Mouse (Mus musculus) cerebral cortex, adult 2 months (tissue): Measurements from ENCODE around the gene Plxnc1.

Experiments
- WGBS: fragments of 180-500 bp; shearing (Covaris S2); methylation state at CpG from one replicate; pipeline ENCODE4 v1.1.7; 2018; 5-methylcytosine and 5-hydroxymethylcytosine counted together

Gene Plxnc1

GRCm38 (mm10) chr10:94947915-94948675 lies 3.5 kb upstream of the Plxnc1 start:
- WGBS = 84% methylated on average over 10 of the region's 10 CpGs

- WGBS = 43% methylated on average over 7 of the region's 7 CpGs
Measured at GRCm38 (mm10) chr10:94947386-94947785, 2.8 kb upstream of the Plxnc1 start.

- under 1% methylated on average over 36 of the region's 36 CpGs for WGBS
Measured at GRCm38 (mm10) chr10:94945206-94945711, 624 bp upstream of the Plxnc1 start.

- under 1% methylated on average over 108 of the region's 110 CpGs for WGBS
Measured at GRCm38 (mm10) chr10:94943846-94944690, 567 bp downstream of the Plxnc1 start.

GRCm38 (mm10) chr10:94943401-94943845 lies 1.2 kb downstream of the Plxnc1 start:
- WGBS = under 1% methylated on average over 26 of the region's 26 CpGs

- 5% methylated on average over 17 of the region's 17 CpGs for WGBS
Measured at GRCm38 (mm10) chr10:94942449-94943041, 2.1 kb downstream of the Plxnc1 start.

GRCm38 (mm10) chr10:94941551-94941950 lies 3.1 kb downstream of the Plxnc1 start:
- 22% methylated on average over 4 of the region's 4 CpGs for WGBS

- WGBS = 26% methylated on average over 7 of the region's 7 CpGs
Measured at GRCm38 (mm10) chr10:94940786-94941185, 3.8 kb downstream of the Plxnc1 start.

- WGBS = 76% methylated on average over 2 of the region's 2 CpGs
Measured at GRCm38 (mm10) chr10:94940061-94940460, 4.6 kb downstream of the Plxnc1 start.

- WGBS = 92% methylated on average over 2 of the region's 2 CpGs
Measured at GRCm38 (mm10) chr10:94938899-94939298, 5.7 kb downstream of the Plxnc1 start.

GRCm38 (mm10) chr10:94938320-94938719 lies 6.3 kb downstream of the Plxnc1 start:
- 84% methylated on average over 6 of the region's 6 CpGs for WGBS

- WGBS = 84% methylated on average over 4 of the region's 4 CpGs
Measured at GRCm38 (mm10) chr10:94935270-94935669, 9.4 kb downstream of the Plxnc1 start.

- WGBS = 68% methylated on average over 9 of the region's 9 CpGs
Measured at GRCm38 (mm10) chr10:94934151-94934614, 10.5 kb downstream of the Plxnc1 start.

GRCm38 (mm10) chr10:94931961-94932832 lies 12.4 kb downstream of the Plxnc1 start:
- 63% methylated on average over 9 of the region's 9 CpGs for WGBS

- 87% methylated on average over 4 of the region's 4 CpGs for WGBS
Measured at GRCm38 (mm10) chr10:94928164-94928563, 16.5 kb downstream of the Plxnc1 start.

- WGBS = 59% methylated on average over 3 of the region's 3 CpGs
Measured at GRCm38 (mm10) chr10:94926297-94926696, 18.3 kb downstream of the Plxnc1 start.

- WGBS = 95% methylated on average over 4 of the region's 4 CpGs
Measured at GRCm38 (mm10) chr10:94924878-94925277, 19.8 kb downstream of the Plxnc1 start.

- WGBS = 89% methylated on average over 4 of the region's 4 CpGs
Measured at GRCm38 (mm10) chr10:94924450-94924849, 20.2 kb downstream of the Plxnc1 start.

- WGBS = 78% methylated on average over 7 of the region's 7 CpGs
Measured at GRCm38 (mm10) chr10:94923337-94923762, 21.3 kb downstream of the Plxnc1 start.

- WGBS = 88% methylated on average over 12 of the region's 12 CpGs
Measured at GRCm38 (mm10) chr10:94922848-94923247, 21.8 kb downstream of the Plxnc1 start.

GRCm38 (mm10) chr10:94921751-94922150 lies 22.9 kb downstream of the Plxnc1 start:
- WGBS = 88% methylated on average over 6 of the region's 6 CpGs
